Mouse (Mus musculus) cerebellum, adult 2 months (tissue): ENCODE data around the gene Morc4.

Experiments used
- CTCF ChIP-seq: fragments of 200-500 bp; IDR thresholded peaks from 2 replicates; pipeline ENCODE4 v1.5.1; 2011; ENCODE audit warnings: low read depth, mild to moderate bottlenecking, control low read depth, low read length, moderate library complexity, borderline replicate concordance; ENCODE audit not compliant: insufficient read depth
- POLR2A ChIP-seq: fragments of 200-500 bp; IDR thresholded peaks from 2 replicates; pipeline ENCODE4 v1.6.1; 2011; ENCODE audit warnings: low read length, control low read depth, borderline replicate concordance; ENCODE audit not compliant: insufficient read depth

GRCm38 (mm10) chrX:139803028-139803427 is 68.4 kb downstream of the Morc4 start:
- TF ChIP-seq CTCF (no peak), POLR2A (no peak)
